Mouse (Mus musculus) midbrain, embryonic 16.5 days (tissue): ENCODE results near the gene Tbc1d1. TPM values are rescaled to one million over a fixed set of nuclear protein-coding genes. Genes with fewer than 3 reads are reported as not detected.

ENCODE experiments used
- ATAC-seq: fragments of 200-750 bp; cut with Nextera tagmentation; 2 replicates; pipeline ENCODE4 v1.8.0; 2017; ENCODE audit warnings: moderate TSS enrichment
- H3K27ac ChIP-seq: fragments of 300-500 bp; sonication (generic); 2 replicates; pipeline ENCODE4 v1.5.1; 2014; ENCODE audit warnings: mild to moderate bottlenecking, low read length, mixed read lengths
- H3K27me3 ChIP-seq: fragments of 300-500 bp; sonication (generic); 2 replicates; pipeline ENCODE4 v1.6.1; 2014; ENCODE audit warnings: low read depth, low read length, mixed read lengths; ENCODE audit not compliant: control insufficient read depth, insufficient read depth
- H3K36me3 ChIP-seq: fragments of 300-500 bp; sonication (generic); 2 replicates; pipeline ENCODE4 v1.6.1; 2014; ENCODE audit warnings: mild to moderate bottlenecking, low read length, moderate library complexity, mixed read lengths; ENCODE audit not compliant: control insufficient read depth, insufficient read depth
- H3K4me1 ChIP-seq: fragments of 300-500 bp; sonication (generic); 2 replicates; pipeline ENCODE4 v1.6.1; 2014; ENCODE audit warnings: mild to moderate bottlenecking, low read length, mixed read lengths; ENCODE audit not compliant: control insufficient read depth, insufficient read depth
- H3K4me2 ChIP-seq: fragments of 300-500 bp; sonication (generic); 2 replicates; pipeline ENCODE4 v1.6.1; 2014; ENCODE audit warnings: mild to moderate bottlenecking, low read length, mixed read lengths
- H3K4me3 ChIP-seq: fragments of 300-500 bp; sonication (generic); 2 replicates; pipeline ENCODE4 v1.5.1; 2014; ENCODE audit warnings: low read depth, mild to moderate bottlenecking, low read length, moderate library complexity, mixed read lengths
- H3K9ac ChIP-seq: fragments of 300-500 bp; sonication (generic); 2 replicates; pipeline ENCODE4 v1.6.1; 2014; ENCODE audit warnings: low read depth, low read length, mixed read lengths
- H3K9me3 ChIP-seq: fragments of 300-500 bp; sonication (generic); replicated peaks from 2 replicates; pipeline ENCODE4 v1.6.1; 2014; ENCODE audit warnings: mild to moderate bottlenecking, low read length, mixed read lengths; ENCODE audit not compliant: control insufficient read depth, poor library complexity, severe bottlenecking
- WGBS: fragments of 180-500 bp; shearing (Covaris S2); extraction: QIAGEN DNeasy Blood & Tissue Kit; methylation state at CpG from one replicate; pipeline ENCODE4 v1.1.7; 2014; 5-methylcytosine and 5-hydroxymethylcytosine counted together
- polyA plus RNA-seq: library from polyadenylated mRNA; unstranded; fragments of >200 nt; fragmentation: Nextera tagmentation; extraction: Ambion mirVana; gene quantifications from 2 replicates; pipeline ENCODE4 v1.2.1, GENCODE M21; 2015

Tbc1d1 gene
- polyA plus RNA-seq, 1 experiment from 2014 or later = 8.5 TPM

DNA sequence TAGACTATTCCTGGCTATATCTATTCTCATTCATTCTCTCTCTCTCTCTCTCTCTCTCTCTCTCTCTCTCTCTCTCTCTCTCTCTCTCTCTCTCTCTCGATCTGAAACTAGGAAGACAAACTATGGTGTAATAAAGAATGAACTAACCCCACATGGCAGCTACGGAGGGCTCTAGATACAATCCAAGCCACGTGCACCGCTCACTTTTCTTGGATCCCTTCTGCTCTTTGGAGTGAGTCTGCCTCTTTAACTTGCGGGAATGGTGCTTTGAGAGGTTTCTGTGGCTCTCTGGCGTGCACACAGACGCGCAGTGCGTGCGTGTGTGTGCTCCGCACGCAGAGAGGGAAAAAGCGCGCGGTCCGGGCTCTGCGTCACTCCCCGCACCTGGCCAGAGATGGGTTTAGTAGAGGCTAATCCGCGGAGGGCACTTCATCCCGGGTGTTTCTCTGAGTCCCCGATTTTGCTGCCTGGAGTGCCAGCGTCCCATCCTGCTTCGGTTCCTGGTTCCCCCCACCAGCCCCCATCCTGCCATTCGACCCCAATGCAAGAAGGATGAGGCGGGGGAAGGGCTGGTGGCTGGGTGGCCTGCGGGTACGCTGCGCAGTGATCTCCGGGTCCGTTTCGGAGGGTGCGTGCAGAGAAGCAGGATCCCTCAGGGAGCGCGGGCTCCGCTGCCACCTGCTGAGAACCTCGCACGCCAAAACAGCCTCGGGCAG lies 3.1 kb downstream of the Tbc1d1 start:
- H3K9me3 ChIP-seq = no peaks in the 10 kb centered on the region
- peak overlapping the region; percentile 100 for H3K4me2 ChIP-seq
- peak overlapping the region; percentile 70 for H3K4me3 ChIP-seq
- peak overlapping the region; percentile 67 for H3K9ac ChIP-seq
- no peak overlapping the region for H3K27ac ChIP-seq
- peaks cover 15% of the 10 kb centered on the region for H3K27me3 ChIP-seq
- under 1% methylated on average over 39 of the region's 39 CpGs for WGBS
- H3K36me3 ChIP-seq = no peaks in the 10 kb centered on the region
- ATAC-seq = peak; percentile 73
- peaks cover 11% of the 10 kb centered on the region; the same call in 1 of the 2 replicates for H3K4me1 ChIP-seq

- ATAC-seq = peak; percentile 86
- H3K27me3 ChIP-seq = peaks cover 15% of the 10 kb centered on the region
- no peaks in the 10 kb centered on the region for H3K9me3 ChIP-seq
- H3K36me3 ChIP-seq = no peaks in the 10 kb centered on the region
- H3K4me3 ChIP-seq = peak overlapping the region; percentile 70
- H3K9ac ChIP-seq = peak overlapping the region; percentile 67
- under 1% methylated on average over 54 of the region's 63 CpGs for WGBS
- H3K27ac ChIP-seq = no peak overlapping the region
- peak overlapping the region; percentile 100 for H3K4me2 ChIP-seq
- peaks cover 11% of the 10 kb centered on the region; the same call in 1 of the 2 replicates for H3K4me1 ChIP-seq
Measured at GRCm38 (mm10) chr5:64159781-64160704, 3.9 kb downstream of the Tbc1d1 start.

GRCm38 (mm10) chr5:64160705-64161391 lies 4.7 kb downstream of the Tbc1d1 start:
- Histone ChIP-seq H3K9me3 (no peaks in the 10 kb centered on the region), H3K27me3 (peaks cover 15% of the 10 kb centered on the region), H3K4me3 (peak overlapping the region; percentile 70), H3K4me1 (peaks cover 11% of the 10 kb centered on the region; the same call in 1 of the 2 replicates), H3K27ac (no peak overlapping the region), H3K4me2 (peak overlapping the region; percentile 100), H3K9ac (peak overlapping the region; percentile 67), H3K36me3 (no peaks in the 10 kb centered on the region)
- no peak for ATAC-seq
- 2% methylated on average over 23 of the region's 23 CpGs for WGBS

- no peak overlapping the region for H3K4me2 ChIP-seq
- peaks cover 15% of the 10 kb centered on the region for H3K27me3 ChIP-seq
- H3K4me3 ChIP-seq = no peak overlapping the region
- 88% methylated on average over 3 of the region's 3 CpGs for WGBS
- H3K9me3 ChIP-seq = no peaks in the 10 kb centered on the region
- H3K4me1 ChIP-seq = peaks cover 11% of the 10 kb centered on the region; the same call in 1 of the 2 replicates
- H3K27ac ChIP-seq = no peak overlapping the region
- H3K36me3 ChIP-seq = no peaks in the 10 kb centered on the region
- ATAC-seq = no peak
- no peak overlapping the region for H3K9ac ChIP-seq
Measured at GRCm38 (mm10) chr5:64161917-64162316, 5.8 kb downstream of the Tbc1d1 start.

DNA sequence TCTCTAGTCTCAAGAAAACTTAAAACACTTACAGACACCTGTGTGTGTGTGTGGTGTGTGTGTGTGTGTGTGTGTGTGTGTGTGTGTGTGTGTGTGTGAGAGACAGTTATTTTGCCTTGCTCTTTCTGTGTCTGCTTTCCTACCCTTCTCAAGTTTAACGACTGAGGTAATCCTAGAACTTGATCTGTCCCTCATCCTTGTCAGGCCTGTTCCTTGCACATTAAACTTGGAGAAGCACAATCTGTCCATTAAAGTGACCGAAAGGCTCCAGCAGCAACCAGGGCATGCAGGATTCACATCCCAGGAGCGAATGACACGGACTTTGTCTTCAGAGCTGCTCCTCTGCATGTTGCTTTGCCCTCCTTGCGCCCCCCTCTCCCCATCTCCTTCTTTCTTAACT lies 6.5 kb downstream of the Tbc1d1 start:
- H3K4me2 ChIP-seq = no peak overlapping the region
- WGBS = 93% methylated on average over 5 of the region's 5 CpGs
- no peak for ATAC-seq
- H3K4me3 ChIP-seq = no peak overlapping the region
- H3K9ac ChIP-seq = no peak overlapping the region
- no peak overlapping the region for H3K27ac ChIP-seq
- H3K27me3 ChIP-seq = peaks cover 15% of the 10 kb centered on the region
- peaks cover 11% of the 10 kb centered on the region; the same call in 1 of the 2 replicates for H3K4me1 ChIP-seq
- no peaks in the 10 kb centered on the region for H3K9me3 ChIP-seq
- H3K36me3 ChIP-seq = no peaks in the 10 kb centered on the region

- H3K9ac ChIP-seq = no peak overlapping the region
- H3K27ac ChIP-seq = no peak overlapping the region
- peaks cover 9% of the 10 kb centered on the region for H3K27me3 ChIP-seq
- ATAC-seq = no peak
- peaks cover 5% of the 10 kb centered on the region; the same call in 1 of the 2 replicates for H3K4me1 ChIP-seq
- no peak overlapping the region for H3K4me2 ChIP-seq
- H3K36me3 ChIP-seq = no peaks in the 10 kb centered on the region
- 92% methylated on average over 3 of the region's 3 CpGs for WGBS
- H3K4me3 ChIP-seq = no peak overlapping the region
- H3K9me3 ChIP-seq = no peaks in the 10 kb centered on the region
Measured at GRCm38 (mm10) chr5:64164414-64164813, 8.3 kb downstream of the Tbc1d1 start.

GRCm38 (mm10) chr5:64165826-64166225 lies 9.7 kb downstream of the Tbc1d1 start:
- H3K27me3 ChIP-seq = peaks cover 9% of the 10 kb centered on the region
- no peak overlapping the region for H3K27ac ChIP-seq
- no peak overlapping the region for H3K4me3 ChIP-seq
- no peak overlapping the region for H3K9ac ChIP-seq
- no peak overlapping the region for H3K4me2 ChIP-seq
- no peaks in the 10 kb centered on the region for H3K36me3 ChIP-seq
- WGBS = 47% methylated on average over 2 of the region's 2 CpGs
- no peaks in the 10 kb centered on the region for H3K9me3 ChIP-seq
- no peak for ATAC-seq
- peaks cover 3% of the 10 kb centered on the region; the same call in 1 of the 2 replicates for H3K4me1 ChIP-seq

DNA sequence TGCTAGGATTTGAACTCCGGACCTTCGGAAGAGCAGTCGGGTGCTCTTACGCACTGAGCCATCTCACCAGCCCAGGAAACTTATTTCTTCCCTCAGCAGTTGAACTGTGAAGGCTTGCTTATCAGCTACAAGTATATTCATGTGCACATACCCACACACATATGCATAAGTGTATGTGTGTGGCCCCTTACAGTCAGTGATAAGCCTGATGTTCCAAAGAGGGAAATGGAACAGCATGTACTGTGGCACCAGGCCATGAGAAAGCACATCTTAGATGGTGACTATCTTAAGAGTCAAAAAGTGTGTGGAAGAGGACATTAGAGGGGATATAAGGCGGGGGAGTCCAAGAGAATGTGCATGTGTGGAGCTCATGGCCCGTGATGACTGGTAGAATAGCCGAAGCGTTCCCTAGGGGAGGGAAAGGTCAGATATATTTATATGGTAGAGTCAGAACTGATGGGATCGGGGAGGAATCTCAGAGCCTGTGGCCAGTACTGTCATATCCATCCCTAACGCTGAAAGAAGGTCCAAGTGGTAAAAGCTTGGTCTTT lies 13.0 kb downstream of the Tbc1d1 start:
- no peaks in the 10 kb centered on the region for H3K9me3 ChIP-seq
- H3K27me3 ChIP-seq = no peaks in the 10 kb centered on the region
- no peak for ATAC-seq
- H3K4me2 ChIP-seq = no peak overlapping the region
- H3K9ac ChIP-seq = no peak overlapping the region
- no peak overlapping the region for H3K27ac ChIP-seq
- H3K36me3 ChIP-seq = no peaks in the 10 kb centered on the region
- no peak overlapping the region for H3K4me3 ChIP-seq
- no peaks in the 10 kb centered on the region for H3K4me1 ChIP-seq
- 94% methylated on average over 10 of the region's 10 CpGs for WGBS
